Mouse (Mus musculus) T-helper 2 cell (primary cell): ENCODE results near the gene Pcolce2.

ENCODE experiments used
- in situ Hi-C: fragments of 300-600 bp; cut with MboI, MseI; formaldehyde crosslinking; loops from one replicate; pipeline ENCODE4 v1.15.1; 2025; ENCODE audit warnings: high pct_unique_total_duplicates

Gene Pcolce2

GRCm38 (mm10) chr9:95705371-95705770, 68.0 kb downstream of the Pcolce2 start:
- in situ Hi-C loops: no loop called here

GRCm38 (mm10) chr9:95708943-95709342, 71.5 kb downstream of the Pcolce2 start:
- in situ Hi-C loops: no loop called here

- in situ Hi-C loops: no loop called here
Observed at GRCm38 (mm10) chr9:95712574-95712973, 75.2 kb downstream of the Pcolce2 start.

- in situ Hi-C loops: no loop called here
Observed at GRCm38 (mm10) chr9:95736238-95736637, 98.8 kb downstream of the Pcolce2 start.

GRCm38 (mm10) chr9:95744845-95745613, 107.6 kb downstream of the Pcolce2 start:
- in situ Hi-C loops: no loop called here

GRCm38 (mm10) chr9:95747298-95747697, 109.9 kb downstream of the Pcolce2 start:
- in situ Hi-C loops: no loop called here
